Mouse (Mus musculus): ENCODE data around the gene Fat3.

The Fat3 gene

GRCm38 (mm10) chr9:16256577-16257207 is 244.4 kb downstream of the Fat3 start:
- no peak for DNase-seq (ENCODE audit: low read depth, low spot score)

- no peak for DNase-seq (ENCODE audit: low read depth, low spot score)
Observed at GRCm38 (mm10) chr9:16246741-16247140, 254.3 kb downstream of the Fat3 start.

GRCm38 (mm10) chr9:16231575-16231974 is 269.5 kb downstream of the Fat3 start:
- no peak for DNase-seq (ENCODE audit: low read depth, low spot score)

DNA sequence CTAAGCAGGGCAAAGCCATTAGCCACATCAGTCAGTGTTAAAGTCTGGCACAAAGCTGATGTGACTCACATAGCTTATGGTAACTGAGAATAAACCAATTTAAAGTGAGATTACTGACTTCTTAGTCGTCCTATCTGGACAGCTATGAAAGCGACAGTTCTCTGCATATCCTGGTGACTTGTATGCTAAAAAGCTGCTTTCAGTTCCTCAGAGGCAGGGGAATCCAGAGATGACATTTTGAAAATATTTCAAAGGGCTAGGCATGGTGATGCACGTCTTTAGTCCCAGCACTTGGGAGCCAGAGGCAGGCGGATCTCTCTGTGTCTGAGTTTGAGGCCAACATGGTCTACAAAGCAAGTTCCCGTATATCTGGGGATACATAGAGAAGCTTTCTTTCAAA is 272.2 kb downstream of the Fat3 start:
- no peak for DNase-seq (ENCODE audit: low read depth, low spot score)

- no peak for DNase-seq (ENCODE audit: low read depth, low spot score)
Observed at GRCm38 (mm10) chr9:16227398-16227797, 273.7 kb downstream of the Fat3 start.

DNA sequence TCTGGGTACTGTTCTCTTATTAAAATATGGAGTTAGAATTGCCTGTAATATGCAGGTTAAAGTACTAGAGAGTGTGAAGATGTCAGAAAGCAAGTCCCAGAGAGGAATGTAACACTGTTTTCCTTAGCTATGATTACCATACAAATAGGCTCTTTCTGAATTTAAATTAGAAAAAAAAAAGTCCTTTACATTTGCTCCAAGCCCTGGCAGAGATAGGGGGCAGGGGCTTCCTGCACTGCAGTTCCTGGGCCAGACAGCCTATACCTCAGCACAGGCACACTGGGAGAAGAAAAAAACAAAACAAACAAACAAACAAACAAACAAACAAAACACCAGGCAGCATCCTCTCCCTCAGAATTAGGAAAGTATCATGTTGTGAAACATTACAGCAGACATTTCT is 274.5 kb downstream of the Fat3 start:
- no peak for DNase-seq (ENCODE audit: low read depth, low spot score)

- DNase-seq (ENCODE audit: low read depth, low spot score), result no peak
Observed at GRCm38 (mm10) chr9:16221885-16222284, 279.2 kb downstream of the Fat3 start.

- DNase-seq (ENCODE audit: low read depth, low spot score), result no peak
Observed at GRCm38 (mm10) chr9:16216235-16216634, 284.9 kb downstream of the Fat3 start.

DNA sequence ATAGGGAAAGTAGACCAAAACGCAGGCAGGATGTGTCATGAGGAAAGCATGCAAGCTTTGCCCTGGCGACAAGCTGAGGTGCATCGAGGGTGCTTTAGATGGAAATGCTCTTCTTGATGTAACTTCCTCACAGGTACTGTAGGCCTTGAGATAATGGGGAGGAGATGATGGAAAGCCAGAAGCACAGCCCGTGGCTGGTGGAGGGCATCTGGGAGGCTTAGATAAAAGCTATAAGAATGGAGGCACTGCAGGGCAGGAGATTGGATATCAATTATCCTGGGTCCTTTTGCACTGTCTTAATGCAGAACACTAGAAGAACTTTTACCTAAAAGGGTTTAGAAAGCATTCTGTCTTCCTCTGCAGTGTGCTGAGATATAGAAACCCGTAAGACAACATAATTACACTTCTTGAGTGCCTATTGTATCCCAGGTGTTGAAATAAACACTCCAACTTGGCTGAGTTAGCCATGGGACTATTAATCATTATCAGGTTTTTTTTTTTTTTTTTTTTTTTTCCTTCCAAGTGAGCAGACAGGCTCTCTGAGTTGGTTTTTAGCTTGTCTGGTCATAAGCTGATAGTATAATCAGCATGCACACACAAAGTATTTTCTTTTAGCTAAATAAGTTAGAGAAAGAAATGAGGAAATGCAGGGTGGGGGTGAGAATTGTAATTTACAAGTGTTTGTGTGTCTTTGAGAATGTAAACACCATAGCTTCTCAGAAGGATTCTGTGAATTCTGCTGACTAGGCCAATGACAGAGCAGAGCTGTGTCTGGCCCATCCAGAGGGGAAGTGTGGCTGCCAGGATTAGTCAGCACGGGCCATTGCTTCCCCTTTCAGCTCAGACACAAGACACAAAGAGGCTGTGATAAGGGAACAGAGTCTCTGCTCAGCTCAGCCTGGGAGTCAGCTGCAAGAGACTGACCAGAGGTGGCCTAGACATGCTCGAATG is 286.1 kb downstream of the Fat3 start:
- DNase-seq (ENCODE audit: low read depth, low spot score), result no peak

DNA sequence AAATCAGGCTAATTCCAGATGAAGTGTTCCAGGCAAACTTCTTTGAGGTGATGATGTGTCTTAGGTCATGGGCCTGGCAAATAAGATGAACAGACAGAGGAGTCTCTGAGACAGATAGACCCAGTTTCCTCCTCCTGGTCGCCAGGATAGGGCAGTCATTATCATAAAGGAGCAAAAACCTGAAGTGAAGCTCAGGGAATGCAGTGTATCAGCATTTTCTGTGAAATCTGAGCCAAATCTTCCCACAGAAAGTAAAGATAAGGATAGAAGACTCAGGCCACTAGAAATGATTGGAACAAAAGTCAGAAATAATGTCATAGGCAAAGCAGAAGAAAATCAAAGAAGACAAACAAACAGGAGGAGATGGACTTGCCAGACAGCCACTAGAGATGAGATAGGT is 287.8 kb downstream of the Fat3 start:
- DNase-seq (ENCODE audit: low read depth, low spot score), result no peak

DNA sequence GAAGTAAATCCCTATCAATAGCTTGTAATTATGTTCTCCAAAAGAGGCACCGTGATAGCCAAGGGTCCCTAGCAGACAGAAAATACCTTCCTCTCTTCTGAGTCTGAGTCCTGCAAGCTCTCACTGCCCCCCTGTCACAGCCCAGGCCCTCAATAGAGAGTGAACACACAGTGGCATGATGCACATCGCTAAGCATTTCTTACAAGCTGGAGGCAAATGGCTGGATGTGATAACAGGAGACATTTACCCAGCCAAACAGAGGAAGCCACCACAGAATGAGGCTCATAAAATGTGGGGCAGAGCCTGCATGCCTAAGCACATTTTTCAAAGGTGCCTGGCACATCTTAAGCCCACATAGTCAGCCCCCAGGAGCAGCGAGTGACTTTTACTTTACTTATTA is 288.5 kb downstream of the Fat3 start:
- DNase-seq (ENCODE audit: low read depth, low spot score), result no peak

- DNase-seq (ENCODE audit: low read depth, low spot score), result no peak
Observed at GRCm38 (mm10) chr9:16212163-16212562, 288.9 kb downstream of the Fat3 start.

DNA sequence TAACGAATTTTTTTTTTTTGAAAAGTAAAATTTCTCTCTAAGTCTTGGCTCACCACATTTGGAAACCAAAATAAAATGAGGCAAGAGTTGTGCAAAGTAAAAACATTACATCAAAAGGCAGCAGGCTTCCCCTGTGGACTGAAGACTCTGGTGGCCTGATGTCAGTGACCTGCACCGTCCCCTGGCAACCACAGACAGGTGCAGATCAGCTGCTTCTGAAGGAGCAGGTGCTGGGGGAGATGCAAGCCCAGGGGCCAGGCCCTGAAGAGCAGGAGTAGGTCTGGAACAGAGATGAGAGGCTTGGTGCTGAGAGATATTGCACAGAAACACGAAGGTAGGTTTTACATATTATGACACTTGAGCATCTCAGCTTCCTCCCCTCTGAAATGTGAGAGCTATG is 289.6 kb downstream of the Fat3 start:
- no peak for DNase-seq (ENCODE audit: low read depth, low spot score)

- DNase-seq (ENCODE audit: low read depth, low spot score), result no peak
Observed at GRCm38 (mm10) chr9:16202296-16202695, 298.8 kb downstream of the Fat3 start.

DNA sequence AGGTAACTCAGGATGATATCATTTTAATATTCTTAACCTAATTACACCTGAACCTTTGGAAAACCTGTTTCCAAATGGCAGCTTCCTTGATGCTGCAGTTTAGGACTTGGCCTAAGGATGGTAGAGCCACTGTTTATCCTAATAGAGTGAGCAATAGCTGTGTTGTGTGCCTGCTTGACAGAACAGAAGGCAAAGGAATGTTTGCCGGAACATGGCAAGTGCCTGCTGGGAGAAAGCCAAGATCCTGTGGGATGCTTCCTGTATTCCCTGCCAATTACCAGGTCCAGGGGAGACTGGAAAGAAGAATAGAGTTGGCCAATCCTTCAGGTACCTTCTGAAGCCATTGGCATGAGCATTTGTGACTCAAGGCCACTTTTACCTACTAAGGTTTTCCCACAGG is 300.1 kb downstream of the Fat3 start:
- DNase-seq (ENCODE audit: low read depth, low spot score), result no peak

DNA sequence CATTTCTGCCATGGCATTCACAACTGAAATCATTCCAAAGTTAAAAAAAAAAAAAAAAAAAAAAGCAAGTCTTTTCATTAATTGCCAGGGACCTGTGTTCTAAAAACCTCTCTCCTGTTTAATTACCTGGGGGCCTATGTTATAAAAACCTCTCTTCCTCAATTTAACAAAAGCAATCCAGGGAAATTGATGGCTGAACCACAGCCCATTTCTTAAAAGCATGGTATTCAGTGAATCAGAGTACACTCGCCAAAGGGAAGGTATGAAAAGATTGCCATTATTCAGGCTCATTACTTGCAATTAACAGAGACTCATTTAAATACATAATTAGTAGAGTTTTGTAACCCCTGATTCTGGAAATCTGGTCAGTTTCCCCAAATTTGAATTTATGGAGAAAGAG is 314.6 kb downstream of the Fat3 start:
- no peak for DNase-seq (ENCODE audit: low read depth, low spot score)

- DNase-seq (ENCODE audit: low read depth, low spot score), result no peak
Observed at GRCm38 (mm10) chr9:16169238-16169637, 331.8 kb downstream of the Fat3 start.

DNA sequence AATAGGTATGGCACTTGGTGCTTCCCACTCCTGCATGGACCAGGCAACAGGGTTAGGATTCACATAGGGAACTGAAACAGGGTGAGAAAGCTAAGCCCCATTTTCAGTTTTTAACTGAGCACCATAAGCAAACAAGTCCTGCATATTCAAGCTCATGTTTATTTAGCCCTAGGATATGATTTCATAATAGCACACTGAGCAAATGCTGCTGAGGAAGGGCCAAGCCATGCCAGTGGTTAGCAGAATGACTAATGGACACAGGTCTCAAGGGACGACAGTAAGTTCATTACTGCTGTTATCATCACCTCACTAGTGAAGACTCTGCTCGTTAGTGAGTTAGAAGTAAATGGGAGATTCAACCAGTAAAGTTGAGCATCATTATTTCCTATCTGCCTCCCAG is 333.0 kb downstream of the Fat3 start:
- no peak for DNase-seq (ENCODE audit: low read depth, low spot score)

GRCm38 (mm10) chr9:16159366-16159765 is 341.7 kb downstream of the Fat3 start:
- no peak for DNase-seq (ENCODE audit: low read depth, low spot score)

- no peak for DNase-seq (ENCODE audit: low read depth, low spot score)
Observed at GRCm38 (mm10) chr9:16153580-16153930, 347.5 kb downstream of the Fat3 start.

- DNase-seq (ENCODE audit: low read depth, low spot score), result no peak
Observed at GRCm38 (mm10) chr9:16152756-16153579, 348.1 kb downstream of the Fat3 start.

GRCm38 (mm10) chr9:16150046-16150445 is 351.0 kb downstream of the Fat3 start:
- no peak for DNase-seq (ENCODE audit: low read depth, low spot score)

All from brain, embryonic 18.5 days (tissue).